20 mouse cellular contexts compared by ENCODE assay signal in genomic region chr11:85712026-85712804, GRCm38 (mm10).
A peak's percentile ranks its signal among the peaks of the same experiment; 100 is the strongest.
DNase-seq lines count a peak whose midpoint lies in the region; ATAC-seq and TF ChIP-seq lines count a peak whose summit lies in the region.
"Had no signal": no experiment of that assay in that cellular context is flagged by ENCODE, and none has a peak within 500 bp of the region (broad histone marks: within the 10 kb centered on the region; RNA-seq: fewer than 3 reads in every experiment).

No protein-coding gene starts in this region.

- no peaks in the 10 kb centered on the region for H3K36me3 ChIP-seq in heart, embryonic 15.5 days
- no peaks in the 10 kb centered on the region for H3K36me3 ChIP-seq in lung, embryonic 14.5 days (ENCODE audit: insufficient read depth)
- H3K36me3 ChIP-seq in limb, embryonic 10.5 days = no peaks in the 10 kb centered on the region
- no peaks in the 10 kb centered on the region for H3K36me3 ChIP-seq in forebrain, embryonic 12.5 days (replicated peaks)
- H3K36me3 ChIP-seq: embryonic facial prominence, embryonic 13.5 days; hindbrain, embryonic 12.5 days; midbrain, embryonic 13.5 days; neural tube, embryonic 15.5 days had no signal

- no peak overlapping the region for H3K4me2 ChIP-seq in heart, embryonic 15.5 days
- 0 out of 2 replicates have a peak overlapping the region, but pooled peaks have one; percentile 5 for H3K4me2 ChIP-seq in lung, embryonic 14.5 days
- no peak overlapping the region for H3K4me2 ChIP-seq in forebrain, embryonic 12.5 days
- H3K4me2 ChIP-seq: embryonic facial prominence, embryonic 13.5 days; hindbrain, embryonic 12.5 days; midbrain, embryonic 13.5 days; neural tube, embryonic 15.5 days had no signal

- 83% methylated on average over 8 of the region's 8 CpGs for WGBS in heart, embryonic 15.5 days
- 78% methylated on average over 8 of the region's 8 CpGs for WGBS in lung, embryonic 14.5 days
- WGBS in limb, embryonic 10.5 days = 87% methylated on average over 8 of the region's 8 CpGs
- 88% methylated on average over 8 of the region's 8 CpGs for WGBS in forebrain, embryonic 12.5 days

- ATAC-seq in heart, embryonic 15.5 days (replicated peaks; ENCODE audit: insufficient number of reproducible peaks, insufficient read depth, low FRiP score, low read depth) = no peak
- ATAC-seq in lung, embryonic 14.5 days (ENCODE audit: insufficient read depth) = no peak
- no peak for ATAC-seq in forebrain, embryonic 12.5 days (ENCODE audit: low FRiP score)
- ATAC-seq: forebrain, postnatal 0 days; inflammation-experienced regulatory T-cells, adult 6 months; midbrain, embryonic 13.5 days had no signal

- H3K9ac ChIP-seq in heart, embryonic 15.5 days = no peak overlapping the region
- H3K9ac ChIP-seq in lung, embryonic 14.5 days = no peak overlapping the region
- H3K9ac ChIP-seq in forebrain, embryonic 12.5 days = no peak overlapping the region
- H3K9ac ChIP-seq: embryonic facial prominence, embryonic 13.5 days; forebrain, postnatal 0 days; hindbrain, embryonic 12.5 days; midbrain, embryonic 13.5 days; neural tube, embryonic 15.5 days had no signal

- H3K4me3 ChIP-seq in heart, embryonic 15.5 days = no peak overlapping the region
- no peak overlapping the region for H3K4me3 ChIP-seq in lung, embryonic 14.5 days (ENCODE audit: low read depth, low read length)
- no peak overlapping the region for H3K4me3 ChIP-seq in limb, embryonic 10.5 days
- H3K4me3 ChIP-seq in forebrain, embryonic 12.5 days (replicated peaks) = no peak overlapping the region
- H3K4me3 ChIP-seq: embryonic facial prominence, embryonic 13.5 days; hindbrain, embryonic 12.5 days; midbrain, embryonic 13.5 days; myocyte; neural tube, embryonic 15.5 days had no signal

- H3K27me3 ChIP-seq in heart, embryonic 15.5 days = 0 out of 2 replicates have a peak, but pooled peaks cover 3% of the 10 kb centered on the region
- H3K27me3 ChIP-seq in lung, embryonic 14.5 days (ENCODE audit: insufficient read depth, low read length) = no peaks in the 10 kb centered on the region
- peaks cover 58% of the 10 kb centered on the region for H3K27me3 ChIP-seq in limb, embryonic 10.5 days (ENCODE audit: low read depth, poor library complexity, severe bottlenecking)
- peaks cover 84% of the 10 kb centered on the region for H3K27me3 ChIP-seq in forebrain, embryonic 12.5 days

- no peak for TF ChIP-seq CTCF in lung, embryonic 14.5 days (IDR thresholded peaks at IDR 0.05; ENCODE audit: low read depth)

- peak; percentile 62 for DNase-seq in adrenal gland, adult 2 months
- no peak for DNase-seq in adrenal gland, adult 18-20 months (ENCODE audit: low spot score in 2 of 2)
- no peak for DNase-seq in heart, postnatal 4 days
- peak; percentile 0 for DNase-seq in lung, embryonic 14.5 days
- DNase-seq in lung, postnatal 36 days = no peak
- DNase-seq in limb, embryonic 10.5 days (ENCODE audit: low spot score) = no peak
- DNase-seq: cerebellum, adult 9-10 months; forebrain, postnatal 0 days; heart, adult 18-20 months; liver; lung, postnatal 10 days; thymus, postnatal 4 days had no signal

- H3K27ac ChIP-seq in heart, embryonic 15.5 days = peak overlapping the region; percentile 6; the same call in 1 of the 2 replicates
- H3K27ac ChIP-seq in lung, embryonic 14.5 days (ENCODE audit: low read depth) = peak overlapping the region; percentile 92
- H3K27ac ChIP-seq in limb, embryonic 10.5 days = peak overlapping the region; percentile 47
- no peak overlapping the region for H3K27ac ChIP-seq in forebrain, embryonic 12.5 days
- H3K27ac ChIP-seq: embryonic facial prominence, embryonic 13.5 days; hindbrain, embryonic 12.5 days; midbrain, embryonic 13.5 days; neural tube, embryonic 15.5 days had no signal

- no peaks in the 10 kb centered on the region for H3K9me3 ChIP-seq in heart, embryonic 15.5 days (replicated peaks)
- H3K9me3 ChIP-seq in lung, embryonic 14.5 days (ENCODE audit: low read depth, low read length) = no peaks in the 10 kb centered on the region
- no peaks in the 10 kb centered on the region for H3K9me3 ChIP-seq in limb, embryonic 10.5 days (replicated peaks)
- no peaks in the 10 kb centered on the region for H3K9me3 ChIP-seq in forebrain, embryonic 12.5 days
- H3K9me3 ChIP-seq: embryonic facial prominence, embryonic 13.5 days; hindbrain, embryonic 12.5 days; midbrain, embryonic 13.5 days; neural tube, embryonic 15.5 days had no signal

- H3K4me1 ChIP-seq in heart, embryonic 15.5 days (replicated peaks) = peaks cover 15% of the 10 kb centered on the region
- H3K4me1 ChIP-seq in lung, embryonic 14.5 days (ENCODE audit: insufficient read depth) = peaks cover 38% of the 10 kb centered on the region
- peaks cover 69% of the 10 kb centered on the region for H3K4me1 ChIP-seq in limb, embryonic 10.5 days
- H3K4me1 ChIP-seq in forebrain, embryonic 12.5 days = peaks cover 25% of the 10 kb centered on the region

Comparison
In these comparisons a context has a peak if more than half of its experiments do, and no peak if none do; other contexts are left out.
1. DNase-seq: peak in adrenal gland, adult 2 months (single experiment) and lung, embryonic 14.5 days (single experiment); none in adrenal gland, adult 18-20 months (0 of 2), heart, postnatal 4 days (single experiment), lung, postnatal 36 days (single experiment) and limb, embryonic 10.5 days (single experiment).